Mouse (Mus musculus) intestine, embryonic 15.5 days (tissue): Measurements from ENCODE around the gene Slc4a10. TPM values are rescaled to one million over a fixed set of nuclear protein-coding genes. Genes with fewer than 3 reads are reported as not detected.

Source experiments
- ATAC-seq: fragments of 200-750 bp; cut with Nextera tagmentation; 2 replicates; pipeline ENCODE4 v1.8.0; 2017; ENCODE audit warnings: moderate TSS enrichment, moderate library complexity
- H3K27ac ChIP-seq: fragments of 300-500 bp; sonication (generic); 2 replicates; pipeline ENCODE4 v1.5.1; 2015; ENCODE audit warnings: mild to moderate bottlenecking, inconsistent platforms
- H3K27me3 ChIP-seq: fragments of 300-500 bp; sonication (generic); replicated peaks from 2 replicates; pipeline ENCODE4 v1.6.1; 2015; ENCODE audit warnings: inconsistent platforms
- H3K36me3 ChIP-seq: fragments of 300-500 bp; sonication (generic); 2 replicates; pipeline ENCODE4 v1.6.1; 2015; ENCODE audit warnings: inconsistent platforms
- H3K4me1 ChIP-seq: fragments of 300-500 bp; sonication (generic); replicated peaks from 2 replicates; pipeline ENCODE4 v1.6.1; 2015; ENCODE audit warnings: inconsistent platforms
- H3K4me2 ChIP-seq: fragments of 300-500 bp; sonication (generic); replicated peaks from 2 replicates; pipeline ENCODE4 v1.6.1; 2015; ENCODE audit warnings: mild to moderate bottlenecking, inconsistent platforms
- H3K4me3 ChIP-seq: fragments of 300-500 bp; sonication (generic); replicated peaks from 2 replicates; pipeline ENCODE4 v1.5.1; 2015; ENCODE audit warnings: inconsistent platforms
- H3K9ac ChIP-seq: fragments of 300-500 bp; sonication (generic); 2 replicates; pipeline ENCODE4 v1.6.1; 2015; ENCODE audit warnings: inconsistent platforms
- H3K9me3 ChIP-seq: fragments of 300-500 bp; sonication (generic); 2 replicates; pipeline ENCODE4 v1.6.1; 2016; ENCODE audit warnings: inconsistent platforms
- WGBS: fragments of 180-500 bp; shearing (Covaris S2); methylation state at CpG from one replicate; pipeline ENCODE4 v1.1.7; 2015; 5-methylcytosine and 5-hydroxymethylcytosine counted together
- polyA plus RNA-seq: library from polyadenylated mRNA; unstranded; fragments of >200 nt; fragmentation: Nextera tagmentation; extraction: Ambion mirVana; gene quantifications from 2 replicates; pipeline ENCODE4 v1.2.1, GENCODE M21; 2015

Slc4a10 gene
- polyA plus RNA-seq, 1 experiment from 2014 or later: 1.1 TPM

DNA sequence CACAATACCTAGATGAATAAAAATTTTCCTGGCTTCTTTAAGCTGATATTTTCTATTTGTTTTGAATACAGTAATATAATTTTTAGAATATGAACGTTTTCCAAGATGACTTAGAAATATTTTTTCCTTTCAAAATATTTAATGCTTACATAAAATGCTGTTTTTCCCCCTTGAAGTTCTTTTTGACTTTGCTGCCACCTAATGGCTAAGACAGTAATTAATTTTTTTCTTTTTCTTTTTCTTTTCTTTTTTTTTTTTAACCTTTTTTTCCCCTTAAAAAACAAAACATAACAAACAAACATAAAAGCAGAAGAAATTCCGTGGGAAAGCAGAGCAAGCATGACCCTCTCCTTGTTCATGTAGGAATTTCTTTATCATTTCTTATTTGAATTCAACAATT, 239.6 kb downstream of the Slc4a10 start:
- Histone ChIP-seq H3K9ac (no peak overlapping the region), H3K27me3 (no peaks in the 10 kb centered on the region), H3K9me3 (no peaks in the 10 kb centered on the region), H3K4me1 (no peaks in the 10 kb centered on the region), H3K27ac (no peak overlapping the region), H3K36me3 (no peaks in the 10 kb centered on the region), H3K4me2 (no peak overlapping the region), H3K4me3 (no peak overlapping the region)
- 1% methylated on average over 2 of the region's 2 CpGs for WGBS
- no peak for ATAC-seq

DNA sequence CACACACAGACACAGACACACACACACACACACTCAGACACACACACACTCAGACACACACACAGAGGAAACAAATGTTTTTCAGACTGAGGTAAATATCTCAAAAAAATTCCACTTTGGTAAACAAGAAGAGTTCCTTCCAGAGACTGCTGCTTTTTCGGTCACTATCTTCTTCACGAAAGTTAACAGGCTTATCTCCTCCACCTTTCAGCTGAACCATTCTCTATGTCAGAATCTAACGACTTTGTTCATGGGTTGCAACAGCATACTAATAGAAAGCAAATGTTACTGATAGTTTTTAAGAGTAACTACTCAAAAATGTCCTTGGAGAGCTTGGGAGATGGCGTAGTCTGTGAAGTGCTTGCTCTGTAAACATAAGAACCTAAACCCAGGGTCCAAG, 241.3 kb downstream of the Slc4a10 start:
- no peak overlapping the region for H3K27ac ChIP-seq
- H3K4me1 ChIP-seq: no peaks in the 10 kb centered on the region
- H3K4me3 ChIP-seq: no peak overlapping the region
- no peak for ATAC-seq
- no peaks in the 10 kb centered on the region for H3K9me3 ChIP-seq
- H3K27me3 ChIP-seq: no peaks in the 10 kb centered on the region
- no peak overlapping the region for H3K4me2 ChIP-seq
- no peak overlapping the region for H3K9ac ChIP-seq
- WGBS: 60% methylated on average over 4 of the region's 4 CpGs
- H3K36me3 ChIP-seq: no peaks in the 10 kb centered on the region

DNA sequence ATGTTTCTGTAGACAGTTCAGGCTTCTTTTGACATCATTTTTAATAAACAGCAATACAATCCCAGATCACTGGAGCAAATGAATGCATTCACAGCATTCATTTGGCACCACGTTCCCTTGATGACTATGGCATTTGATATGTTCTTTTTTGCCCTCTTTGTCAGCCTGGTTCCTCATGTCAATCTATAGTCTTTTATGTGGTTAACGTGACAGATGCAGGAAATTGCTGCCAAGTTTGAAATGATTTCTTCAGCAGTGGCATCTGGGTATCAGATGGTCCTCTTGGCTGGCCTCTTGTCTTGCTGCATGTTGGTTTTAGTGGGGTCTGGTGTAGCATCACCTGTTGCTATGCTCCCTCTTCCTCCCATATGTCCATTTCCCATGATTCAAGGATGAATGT, 247.6 kb downstream of the Slc4a10 start:
- H3K4me3 ChIP-seq: no peak overlapping the region
- no peak overlapping the region for H3K9ac ChIP-seq
- H3K27me3 ChIP-seq: no peaks in the 10 kb centered on the region
- ATAC-seq: no peak
- no peaks in the 10 kb centered on the region for H3K4me1 ChIP-seq
- H3K9me3 ChIP-seq: no peaks in the 10 kb centered on the region
- 78% methylated on average over 2 of the region's 2 CpGs for WGBS
- no peaks in the 10 kb centered on the region for H3K36me3 ChIP-seq
- H3K4me2 ChIP-seq: no peak overlapping the region
- no peak overlapping the region for H3K27ac ChIP-seq

DNA sequence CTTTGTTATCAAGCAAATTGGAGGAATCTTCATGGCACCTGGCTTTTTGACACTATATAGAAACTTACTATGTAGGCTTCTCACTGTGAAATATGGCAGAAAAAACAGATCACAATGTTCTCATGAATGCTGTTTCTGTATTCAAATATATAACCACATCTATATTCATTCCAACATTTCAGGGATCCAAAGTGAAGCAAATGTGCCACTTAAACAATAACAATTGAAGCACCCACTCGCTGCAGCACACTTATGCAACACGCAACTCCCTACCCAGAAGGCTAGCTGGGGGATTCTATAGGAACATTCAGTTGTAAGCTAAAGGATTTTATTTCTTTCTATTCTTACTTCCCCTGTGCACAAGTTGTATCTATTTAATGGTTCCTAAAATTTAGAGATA, 255.5 kb downstream of the Slc4a10 start:
- no peak overlapping the region for H3K9ac ChIP-seq
- 94% methylated on average over 2 of the region's 2 CpGs for WGBS
- H3K4me2 ChIP-seq: no peak overlapping the region
- H3K9me3 ChIP-seq: no peaks in the 10 kb centered on the region
- no peaks in the 10 kb centered on the region for H3K4me1 ChIP-seq
- no peaks in the 10 kb centered on the region for H3K36me3 ChIP-seq
- no peak for ATAC-seq
- H3K4me3 ChIP-seq: no peak overlapping the region
- no peak overlapping the region for H3K27ac ChIP-seq
- no peaks in the 10 kb centered on the region for H3K27me3 ChIP-seq

DNA sequence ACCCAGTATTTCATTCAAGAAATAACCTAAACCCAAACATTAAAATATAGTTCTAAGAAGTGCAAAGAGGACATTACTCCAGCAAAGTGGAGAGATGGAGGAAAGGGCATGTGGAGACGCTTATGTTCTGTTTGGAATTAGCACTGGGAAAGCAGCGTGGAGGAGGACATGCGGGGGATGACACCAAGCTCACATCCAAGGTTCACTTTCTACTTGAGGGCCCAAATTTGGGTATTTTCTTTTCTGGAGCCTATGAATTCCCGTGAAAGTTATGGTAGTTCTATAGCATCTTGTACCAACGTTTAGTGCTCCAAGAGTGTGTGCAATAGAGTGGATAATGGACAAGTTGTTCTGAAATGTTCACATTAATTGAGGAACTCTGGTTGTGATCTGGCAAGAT, 260.7 kb downstream of the Slc4a10 start:
- Histone ChIP-seq H3K9ac (no peak overlapping the region), H3K4me3 (no peak overlapping the region), H3K4me2 (no peak overlapping the region), H3K27ac (no peak overlapping the region), H3K36me3 (no peaks in the 10 kb centered on the region), H3K9me3 (no peaks in the 10 kb centered on the region), H3K4me1 (no peaks in the 10 kb centered on the region), H3K27me3 (no peaks in the 10 kb centered on the region)
- WGBS: 87% methylated on average over 5 of the region's 5 CpGs
- no peak for ATAC-seq

DNA sequence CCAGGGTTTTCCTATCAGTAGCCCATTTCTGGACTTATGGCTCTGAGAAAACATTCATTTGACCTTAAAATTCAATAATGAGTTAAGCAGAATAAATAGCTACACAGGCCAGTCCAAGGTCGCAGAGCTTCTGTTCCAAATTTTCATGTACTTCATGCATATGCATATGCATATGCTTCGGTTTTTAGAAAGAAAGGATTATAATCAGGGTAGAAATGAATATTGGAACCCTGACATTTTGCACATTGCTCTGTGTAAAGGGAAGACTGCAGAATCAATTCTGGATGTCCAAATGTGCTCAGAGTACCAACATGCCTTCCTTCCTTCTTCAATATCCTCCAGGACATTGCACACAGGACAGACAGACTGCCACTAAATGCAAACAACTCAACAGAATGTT, 261.2 kb downstream of the Slc4a10 start:
- no peak overlapping the region for H3K4me2 ChIP-seq
- no peaks in the 10 kb centered on the region for H3K9me3 ChIP-seq
- no peak overlapping the region for H3K4me3 ChIP-seq
- no peak for ATAC-seq
- no peak overlapping the region for H3K27ac ChIP-seq
- no peaks in the 10 kb centered on the region for H3K36me3 ChIP-seq
- no peak overlapping the region for H3K9ac ChIP-seq
- 90% methylated on average over 2 of the region's 2 CpGs for WGBS
- no peaks in the 10 kb centered on the region for H3K27me3 ChIP-seq
- H3K4me1 ChIP-seq: no peaks in the 10 kb centered on the region

DNA sequence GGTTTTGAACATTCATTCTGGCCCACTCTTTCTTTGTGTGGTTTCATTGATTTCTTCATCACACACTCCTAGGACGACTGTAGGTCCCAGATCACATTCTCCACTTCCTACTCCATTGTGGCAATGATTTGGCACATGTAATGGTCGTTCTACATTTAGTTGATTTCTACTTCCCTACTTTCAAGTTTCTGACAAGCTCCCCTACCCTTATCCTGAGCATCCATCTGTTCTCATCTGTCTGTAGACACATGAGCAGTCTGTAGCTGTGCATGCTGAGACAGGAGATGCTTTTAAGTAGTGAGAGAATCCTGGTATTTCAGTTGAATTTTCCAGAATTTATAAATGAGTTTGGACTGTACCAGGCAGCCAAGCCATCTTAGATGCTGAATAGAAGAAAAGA, 270.7 kb downstream of the Slc4a10 start:
- no peak overlapping the region for H3K4me2 ChIP-seq
- 62% methylated on average over 2 of the region's 2 CpGs for WGBS
- H3K4me1 ChIP-seq: no peaks in the 10 kb centered on the region
- ATAC-seq: no peak
- no peak overlapping the region for H3K27ac ChIP-seq
- no peaks in the 10 kb centered on the region for H3K27me3 ChIP-seq
- no peaks in the 10 kb centered on the region for H3K36me3 ChIP-seq
- H3K9ac ChIP-seq: no peak overlapping the region
- no peak overlapping the region for H3K4me3 ChIP-seq
- H3K9me3 ChIP-seq: no peaks in the 10 kb centered on the region

DNA sequence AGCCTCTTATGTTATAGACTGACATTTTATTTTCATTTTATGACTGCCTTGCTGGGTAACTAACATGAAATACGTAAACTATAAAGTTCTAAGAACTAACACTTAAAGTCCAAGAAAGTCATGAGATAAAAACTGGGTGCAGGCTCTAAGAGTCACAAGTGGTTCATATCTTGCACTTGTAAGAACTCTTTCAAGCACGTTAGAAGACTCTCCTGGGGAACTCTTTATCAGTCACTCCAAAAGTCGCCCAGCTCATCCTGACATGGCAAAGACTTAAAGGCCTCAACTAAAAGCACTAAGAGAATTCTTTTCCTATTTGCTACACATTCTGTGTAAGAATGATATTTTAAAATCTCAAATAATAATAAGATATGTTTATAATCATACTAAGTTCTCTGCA, 273.2 kb downstream of the Slc4a10 start:
- no peak for ATAC-seq
- Histone ChIP-seq H3K27me3 (no peaks in the 10 kb centered on the region), H3K4me1 (no peaks in the 10 kb centered on the region), H3K36me3 (no peaks in the 10 kb centered on the region), H3K9ac (no peak overlapping the region), H3K4me3 (no peak overlapping the region), H3K27ac (no peak overlapping the region), H3K4me2 (no peak overlapping the region), H3K9me3 (no peaks in the 10 kb centered on the region)
- 87% methylated on average over 3 of the region's 3 CpGs for WGBS

DNA sequence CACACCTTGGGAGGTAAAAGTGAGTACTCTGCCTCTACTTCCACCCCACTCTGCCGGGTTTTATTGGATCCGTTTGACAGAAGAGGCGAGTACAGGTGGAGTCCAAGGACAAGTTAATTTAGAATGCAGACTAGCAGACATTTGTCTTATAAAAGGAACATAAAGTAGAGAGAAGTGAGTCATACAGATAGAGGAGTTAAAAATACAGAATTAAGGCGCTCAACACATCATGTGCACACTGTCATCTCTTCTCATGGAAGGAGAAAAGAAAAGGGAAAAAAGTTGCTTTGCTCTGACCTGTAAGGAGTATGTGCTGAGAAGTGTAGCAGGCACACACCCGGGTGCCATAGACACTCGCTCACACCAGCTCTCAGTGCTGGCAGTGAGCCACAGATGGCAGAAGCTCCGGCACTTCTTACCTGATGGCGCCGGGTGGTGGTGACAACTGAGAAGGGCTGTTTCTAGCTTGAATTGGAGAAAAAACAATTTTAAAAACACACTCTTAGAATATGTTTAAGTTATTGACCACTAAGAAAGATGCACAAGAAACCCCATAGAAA, 276.9 kb downstream of the Slc4a10 start:
- WGBS: 81% methylated on average over 9 of the region's 9 CpGs
- no peaks in the 10 kb centered on the region for H3K9me3 ChIP-seq
- H3K4me3 ChIP-seq: no peak overlapping the region
- ATAC-seq: no peak
- H3K27me3 ChIP-seq: no peaks in the 10 kb centered on the region
- H3K4me2 ChIP-seq: no peak overlapping the region
- H3K36me3 ChIP-seq: no peaks in the 10 kb centered on the region
- H3K27ac ChIP-seq: no peak overlapping the region
- H3K9ac ChIP-seq: no peak overlapping the region
- no peaks in the 10 kb centered on the region for H3K4me1 ChIP-seq

DNA sequence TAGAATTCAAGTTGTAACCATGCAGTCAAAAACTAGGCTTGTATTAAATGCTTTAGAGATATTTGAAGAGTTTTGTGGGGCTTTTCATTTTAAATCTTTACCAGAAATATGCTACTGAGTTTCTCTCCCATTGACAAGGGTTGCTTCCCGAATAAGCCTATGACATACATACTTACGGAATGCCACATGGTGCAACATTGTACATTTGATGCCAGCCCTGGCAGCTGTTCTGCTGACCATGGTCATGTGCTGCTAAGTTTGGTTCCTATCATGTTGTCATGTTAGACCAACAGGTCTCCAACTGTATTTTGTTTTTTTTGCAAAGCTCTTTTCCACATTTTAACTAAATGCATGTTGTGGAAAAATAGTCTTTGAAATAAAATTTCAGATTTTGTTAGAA, 279.1 kb downstream of the Slc4a10 start:
- Histone ChIP-seq H3K9ac (no peak overlapping the region), H3K27me3 (no peaks in the 10 kb centered on the region), H3K4me3 (no peak overlapping the region), H3K27ac (no peak overlapping the region), H3K4me1 (no peaks in the 10 kb centered on the region), H3K9me3 (no peaks in the 10 kb centered on the region), H3K4me2 (no peak overlapping the region), H3K36me3 (no peaks in the 10 kb centered on the region)
- WGBS: 92% methylated on average over 2 of the region's 2 CpGs
- ATAC-seq: no peak

DNA sequence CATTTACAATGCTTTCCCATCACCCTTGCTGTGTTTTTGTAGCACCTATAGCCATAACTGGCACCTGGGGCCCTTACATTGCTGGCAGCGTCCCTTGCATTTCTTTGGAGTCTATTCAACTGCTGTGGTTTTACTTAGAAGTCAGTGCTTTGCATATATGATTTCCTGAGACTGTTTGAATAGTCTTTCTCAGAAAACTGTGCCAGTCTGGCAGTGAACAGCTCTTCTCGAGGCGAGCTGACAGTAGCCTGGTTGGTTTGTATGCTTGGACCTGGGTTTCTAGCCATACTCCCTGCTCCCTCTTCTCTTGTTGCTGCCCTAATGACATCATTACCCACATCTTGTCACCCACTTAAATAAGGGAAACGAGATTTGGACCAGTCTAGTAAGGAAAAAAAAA, 285.7 kb downstream of the Slc4a10 start:
- 69% methylated on average over 4 of the region's 4 CpGs for WGBS
- Histone ChIP-seq H3K4me2 (no peak overlapping the region), H3K9ac (no peak overlapping the region), H3K4me3 (no peak overlapping the region), H3K27me3 (no peaks in the 10 kb centered on the region), H3K9me3 (no peaks in the 10 kb centered on the region), H3K27ac (no peak overlapping the region), H3K4me1 (no peaks in the 10 kb centered on the region), H3K36me3 (no peaks in the 10 kb centered on the region)
- no peak for ATAC-seq

DNA sequence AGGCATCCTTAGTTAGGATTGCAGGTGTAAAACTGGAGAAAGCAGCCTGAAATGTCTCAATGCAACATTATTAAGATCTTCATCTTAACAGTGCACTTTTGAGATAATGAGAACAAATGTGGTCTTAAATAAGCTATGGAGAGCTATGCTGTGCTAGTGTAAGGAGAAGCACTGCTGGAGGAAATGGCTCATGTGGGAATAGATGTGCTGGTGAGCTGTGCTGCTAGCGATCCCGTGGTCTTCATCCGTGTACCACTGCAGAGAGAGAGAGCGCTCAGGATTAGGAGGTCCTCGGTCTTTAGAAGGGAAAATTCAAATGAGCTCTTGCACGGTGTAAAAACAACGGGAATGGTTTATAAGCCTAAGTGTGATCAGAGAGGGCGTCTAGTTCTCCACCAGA, 286.2 kb downstream of the Slc4a10 start:
- Histone ChIP-seq H3K27ac (no peak overlapping the region), H3K4me2 (no peak overlapping the region), H3K36me3 (no peaks in the 10 kb centered on the region), H3K9me3 (no peaks in the 10 kb centered on the region), H3K4me1 (no peaks in the 10 kb centered on the region), H3K9ac (no peak overlapping the region), H3K27me3 (no peaks in the 10 kb centered on the region), H3K4me3 (no peak overlapping the region)
- ATAC-seq: no peak
- 82% methylated on average over 8 of the region's 8 CpGs for WGBS

DNA sequence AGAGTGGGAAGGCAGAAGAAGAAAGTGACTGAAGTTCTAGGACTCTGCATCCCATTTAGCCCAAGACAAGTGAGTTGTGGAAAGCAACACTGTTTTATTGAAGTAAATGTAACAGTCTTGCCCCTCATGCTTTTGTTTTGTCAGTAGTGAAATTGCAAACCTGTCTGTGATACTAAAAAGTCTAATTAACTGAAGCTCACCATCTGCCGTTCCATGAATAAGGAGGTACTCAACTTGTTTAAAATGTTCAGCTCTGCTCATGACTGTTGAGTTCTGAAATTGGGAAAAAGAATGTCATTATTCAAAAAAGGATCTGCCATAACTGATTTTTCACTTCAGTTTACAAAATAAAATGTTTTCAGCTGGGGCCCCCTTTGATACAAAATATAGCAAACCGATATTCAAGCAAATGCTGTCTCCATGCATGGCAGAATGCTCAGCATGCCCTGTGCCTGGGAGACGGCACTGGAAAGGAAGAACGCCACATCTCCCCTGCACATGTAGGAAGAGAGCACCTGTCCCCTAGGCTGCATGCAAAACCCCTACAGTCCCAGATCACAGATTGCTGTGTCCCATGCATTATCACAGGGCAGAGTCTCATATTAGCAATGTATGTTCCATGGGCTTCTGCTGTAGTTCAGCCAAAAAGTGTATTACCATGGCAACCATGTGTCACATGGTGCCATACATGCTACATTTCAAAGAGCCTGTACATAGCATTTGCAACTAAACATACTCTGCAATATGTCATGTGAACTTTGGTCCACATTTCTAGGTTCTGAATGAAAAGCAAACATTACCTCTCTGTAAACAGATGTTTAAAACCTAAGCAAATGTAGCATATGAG, 288.4 kb downstream of the Slc4a10 start:
- no peaks in the 10 kb centered on the region for H3K27me3 ChIP-seq
- no peaks in the 10 kb centered on the region for H3K9me3 ChIP-seq
- ATAC-seq: no peak
- no peak overlapping the region for H3K4me2 ChIP-seq
- no peaks in the 10 kb centered on the region for H3K36me3 ChIP-seq
- WGBS: 87% methylated on average over 4 of the region's 4 CpGs
- no peak overlapping the region for H3K27ac ChIP-seq
- no peaks in the 10 kb centered on the region for H3K4me1 ChIP-seq
- H3K4me3 ChIP-seq: no peak overlapping the region
- H3K9ac ChIP-seq: no peak overlapping the region
